Comparison of ENCODE assay signal across 14 mouse cellular contexts in the genomic region with DNA sequence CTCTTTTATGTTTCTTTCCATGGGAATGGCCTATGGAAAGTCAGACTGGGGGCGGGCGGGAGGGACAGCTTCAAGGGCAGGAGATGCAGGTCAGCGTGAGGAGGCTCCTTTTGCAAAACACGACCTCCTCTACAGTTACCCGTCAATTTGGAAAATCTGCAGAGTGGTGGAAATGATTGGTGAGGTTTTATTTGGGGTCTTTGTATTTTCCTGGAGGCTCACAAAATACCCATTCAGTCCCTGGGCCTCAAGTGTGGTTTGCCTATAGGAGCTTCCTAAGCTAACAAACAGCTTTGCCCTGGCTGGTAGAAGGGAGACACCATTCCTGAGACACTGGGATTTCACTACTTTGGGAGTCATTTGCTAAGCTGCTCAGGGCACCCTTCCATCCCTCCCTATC. TPM values are rescaled to one million over a fixed set of nuclear protein-coding genes. Genes with fewer than 3 reads are reported as not detected.
"Had no signal": no experiment of that assay in that cellular context is flagged by ENCODE, and none has a peak within 500 bp of the region (broad histone marks: within the 10 kb centered on the region; RNA-seq: fewer than 3 reads in every experiment).

No protein-coding gene starts in this region.

- H3K4me2 ChIP-seq: kidney, embryonic 15.5 days; limb, embryonic 13.5 days; neural tube, embryonic 12.5 days had no signal

- H3K4me3 ChIP-seq: intestine, embryonic 15.5 days; kidney, embryonic 15.5 days; limb, embryonic 13.5 days; myocyte; neural tube, embryonic 12.5 days had no signal

- H3K9me3 ChIP-seq: intestine, embryonic 15.5 days; kidney, embryonic 15.5 days; limb, embryonic 13.5 days; neural tube, embryonic 12.5 days had no signal

- ATAC-seq: intestine, embryonic 15.5 days had no signal

- DNase-seq: kidney, adult 2 months; kidney, postnatal 14 days; left cerebral cortex, postnatal 4 days; lung, postnatal 14 days; right cerebral cortex, postnatal 4 days; spleen, adult 18-20 months; thymus, adult 18-20 months; thymus, postnatal 14 days had no signal

- H3K36me3 ChIP-seq: intestine, embryonic 15.5 days; kidney, embryonic 15.5 days; limb, embryonic 13.5 days; neural tube, embryonic 12.5 days had no signal

- H3K4me1 ChIP-seq: neural tube, embryonic 12.5 days had no signal

- H3K9ac ChIP-seq: intestine, embryonic 15.5 days; kidney, embryonic 15.5 days; limb, embryonic 13.5 days; liver, embryonic 14.5 days; neural tube, embryonic 12.5 days had no signal

- H3K27ac ChIP-seq: intestine, embryonic 15.5 days; kidney, embryonic 15.5 days; limb, embryonic 13.5 days; liver, embryonic 14.5 days; neural tube, embryonic 12.5 days had no signal

RNA-seq across cellular contexts. Expression of gene Foxa2, which starts 5.4 kb away (rescaled TPM):
- polyA plus RNA-seq: kidney, adult 2 months had no signal
